ENCODE assay signal across 9 mouse cellular contexts in the genomic region with DNA sequence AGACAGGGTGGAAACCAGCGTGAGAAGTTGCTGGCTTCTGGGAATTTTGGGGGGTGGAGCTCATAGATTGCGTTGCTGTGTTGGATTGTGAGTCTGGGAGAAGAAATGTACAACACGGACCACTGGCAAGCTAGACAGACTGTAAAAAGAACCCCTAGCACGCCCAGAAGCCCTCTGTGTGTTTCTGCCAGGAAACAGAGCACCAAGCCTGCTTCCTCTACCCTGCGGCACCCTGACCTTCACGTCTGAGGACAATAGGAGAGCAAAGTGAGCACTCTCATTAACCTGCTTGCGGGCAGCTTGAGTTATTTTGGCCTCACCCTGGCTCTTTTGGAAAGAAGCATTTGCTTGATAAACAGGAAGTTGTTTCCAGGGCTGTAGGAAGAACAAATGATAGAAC.
A peak's percentile ranks its signal among the peaks of the same experiment; 100 is the strongest.
DNase-seq lines count a peak whose midpoint lies in the region; ATAC-seq and TF ChIP-seq lines count a peak whose summit lies in the region.
"Had no signal": no experiment of that assay in that cellular context is flagged by ENCODE, and none has a peak within 500 bp of the region (broad histone marks: within the 10 kb centered on the region; RNA-seq: fewer than 3 reads in every experiment).

No protein-coding gene starts in this region.

- H3K4me3 ChIP-seq in ES-E14 (ENCODE audit: insufficient read depth in 1 of 2, low read depth in 1 of 2, low read length in 2 of 2, poor library complexity in 1 of 2, severe bottlenecking in 1 of 2): no peak overlapping the region
- H3K4me3 ChIP-seq in brown adipose tissue, adult 24 weeks (ENCODE audit: insufficient read depth, low read depth, low read length): no peak overlapping the region
- no peak overlapping the region for H3K4me3 ChIP-seq in liver, embryonic 15.5 days (replicated peaks)
- H3K4me3 ChIP-seq in forebrain, embryonic 10.5 days: no peak overlapping the region
- H3K4me3 ChIP-seq in midbrain, embryonic 10.5 days: no peak overlapping the region

- H3K27ac ChIP-seq in ES-E14 (ENCODE audit: insufficient read depth, low read depth, low read length, poor library complexity, severe bottlenecking): peak overlapping the region; percentile 80
- H3K27ac ChIP-seq in brown adipose tissue, adult 24 weeks (replicated peaks; ENCODE audit: low read depth, low read length): peak overlapping the region; percentile 46
- no peak overlapping the region for H3K27ac ChIP-seq in liver, embryonic 15.5 days (replicated peaks)
- no peak overlapping the region for H3K27ac ChIP-seq in forebrain, embryonic 10.5 days
- no peak overlapping the region for H3K27ac ChIP-seq in midbrain, embryonic 10.5 days (replicated peaks)
- H3K27ac ChIP-seq: macrophage had no signal

- DNase-seq in ES-E14 (ENCODE audit: low read depth, low spot score): no peak
- peak; percentile 49 for DNase-seq in heart, postnatal 4 days
- no peak for DNase-seq in forebrain, embryonic 10.5 days (ENCODE audit: extremely low spot score, low spot score)
- no peak for DNase-seq in right cerebral cortex, postnatal 14 days
- no peak for DNase-seq in midbrain, embryonic 10.5 days (ENCODE audit: low spot score)

- ATAC-seq in liver, embryonic 15.5 days (ENCODE audit: insufficient read depth): 0 out of 2 replicates have a peak, but pooled peaks have one; percentile 28
- no peak for ATAC-seq in frontal cortex, adult (ENCODE audit: low TSS enrichment)

- H3K9ac ChIP-seq in ES-E14 (ENCODE audit: insufficient read depth, low read depth, low read length, poor library complexity, severe bottlenecking): no peak overlapping the region
- H3K9ac ChIP-seq in liver, embryonic 15.5 days: no peak overlapping the region

- in situ Hi-C loops in ES-E14 (cut with MboI; ENCODE audit: low sequenced_read_pairs in 2 of 2, unreplicated experiment in 2 of 2): no loop called here

- WGBS in liver, embryonic 15.5 days (ENCODE audit: insufficient replicate concordance): 29% methylated on average over 7 of the region's 7 CpGs
- WGBS in forebrain, embryonic 10.5 days: 78% methylated on average over 7 of the region's 7 CpGs
- 87% methylated on average over 7 of the region's 7 CpGs for WGBS in midbrain, embryonic 10.5 days

- no peaks in the 10 kb centered on the region; the same call in 1 of the 2 replicates for H3K36me3 ChIP-seq in ES-E14 (ENCODE audit: control insufficient read depth, insufficient read depth, low read length, poor library complexity, severe bottlenecking)
- no peaks in the 10 kb centered on the region for H3K36me3 ChIP-seq in liver, embryonic 15.5 days (replicated peaks)
- H3K36me3 ChIP-seq in forebrain, embryonic 10.5 days (replicated peaks): no peaks in the 10 kb centered on the region; the same call in 1 of the 2 replicates
- no peaks in the 10 kb centered on the region for H3K36me3 ChIP-seq in midbrain, embryonic 10.5 days

- H3K27me3 ChIP-seq in liver, embryonic 15.5 days: no peaks in the 10 kb centered on the region
- H3K27me3 ChIP-seq in forebrain, embryonic 10.5 days (ENCODE audit: poor library complexity, severe bottlenecking): no peaks in the 10 kb centered on the region
- no peaks in the 10 kb centered on the region for H3K27me3 ChIP-seq in midbrain, embryonic 10.5 days (ENCODE audit: low read depth, poor library complexity, severe bottlenecking)

- H3K9me3 ChIP-seq in ES-E14 (ENCODE audit: control insufficient read depth, insufficient read depth, low read depth, low read length): no peaks in the 10 kb centered on the region
- no peaks in the 10 kb centered on the region for H3K9me3 ChIP-seq in liver, embryonic 15.5 days (replicated peaks)
- no peaks in the 10 kb centered on the region for H3K9me3 ChIP-seq in forebrain, embryonic 10.5 days
- no peaks in the 10 kb centered on the region for H3K9me3 ChIP-seq in midbrain, embryonic 10.5 days (replicated peaks)

- peaks cover 8 to 11% of the 10 kb centered on the region in 2 experiments for H3K4me1 ChIP-seq in ES-E14 (ENCODE audit: control insufficient read depth in 2 of 2, insufficient read depth in 2 of 2, low read length in 2 of 2, poor library complexity in 1 of 2)
- H3K4me1 ChIP-seq in brown adipose tissue, adult 24 weeks (ENCODE audit: control insufficient read depth, insufficient read depth, insufficient read length, low read length): peaks cover 43% of the 10 kb centered on the region
- H3K4me1 ChIP-seq in liver, embryonic 15.5 days (replicated peaks): peaks cover 62% of the 10 kb centered on the region
- peaks cover 18% of the 10 kb centered on the region for H3K4me1 ChIP-seq in forebrain, embryonic 10.5 days
- H3K4me1 ChIP-seq in midbrain, embryonic 10.5 days: peaks cover 11% of the 10 kb centered on the region

- H3K4me2 ChIP-seq in liver, embryonic 15.5 days: no peak overlapping the region

TF ChIP-seq in ES-E14, 5 proteins besides CTCF, POLR2A, EP300 and RAD21:
- TF ChIP-seq ZC3H11A (IDR thresholded peaks at IDR 0.05; ENCODE audit: borderline replicate concordance, low read depth, low read length): no peak
- TF ChIP-seq CHD2 (IDR thresholded peaks at IDR 0.05; ENCODE audit: low read depth, low read length): no peak
- TF ChIP-seq MAFK (IDR thresholded peaks at IDR 0.05; ENCODE audit: insufficient read depth, low read depth, low read length): no peak
- no peak for TF ChIP-seq ZNF384 (IDR thresholded peaks at IDR 0.05; ENCODE audit: low read depth, low read length)
- no peak for TF ChIP-seq HCFC1 (IDR thresholded peaks at IDR 0.05; ENCODE audit: borderline replicate concordance, insufficient read depth, low read length)

Comparison
In these comparisons a context has a peak if more than half of its experiments do, and no peak if none do; other contexts are left out.
1. H3K27ac ChIP-seq: peak in ES-E14 (single experiment) and brown adipose tissue, adult 24 weeks (single experiment); none in liver, embryonic 15.5 days (single experiment), forebrain, embryonic 10.5 days (single experiment) and midbrain, embryonic 10.5 days (single experiment).